Mouse (Mus musculus) bone marrow macrophage, adult 2 months (primary cell): ENCODE results near the gene Nptxr.

Experiments used
- CTCF ChIP-seq: IDR thresholded peaks from 2 replicates; pipeline ENCODE4 v1.5.1; 2012; ENCODE audit warnings: low read depth, mild to moderate bottlenecking, low read length, moderate library complexity
- POLR2A ChIP-seq: IDR thresholded peaks from 2 replicates; pipeline ENCODE4 v1.6.1; 2012; ENCODE audit warnings: mild to moderate bottlenecking, low read depth, low read length, borderline replicate concordance

- peak; percentile 97 for TF ChIP-seq CTCF
- no peak for TF ChIP-seq POLR2A
These were observed 51.7 kb downstream of the Nptxr start for GRCm38 (mm10) chr15:79752742-79753419.
